Mouse (Mus musculus): ENCODE measurements around the gene Memo1. TPM values are rescaled to one million over a fixed set of nuclear protein-coding genes. Genes with fewer than 3 reads are reported as not detected.
"Not testable (repeated sequence)": the region's sequence is repeated elsewhere in the genome, so short reads cannot be mapped to it uniquely, and the experiment has no call there.

Memo1 gene
- polyA plus RNA-seq, 1 experiment from 2014 or later, result 69.3 TPM

GRCm38 (mm10) chr17:74315445-74316308 is 20.4 kb upstream of the Memo1 start:
- Histone ChIP-seq H3K9me3 (replicated peaks; ENCODE audit: low read length) (no peaks in the 10 kb centered on the region), H3K4me1 (replicated peaks; ENCODE audit: insufficient read depth, low read length) (peaks cover 4% of the 10 kb centered on the region; the same call in 1 of the 2 replicates), H3K9ac (ENCODE audit: low read depth, low read length) (peak overlapping the region; percentile 75), H3K27ac (peak overlapping the region; percentile 87), H3K4me2 (ENCODE audit: low read length) (peak overlapping the region; percentile 84), H3K27me3 (ENCODE audit: insufficient read depth, low read length) (no peaks in the 10 kb centered on the region), H3K36me3 (ENCODE audit: insufficient read depth, low read length) (0 out of 2 replicates have a peak, but pooled peaks cover 5% of the 10 kb centered on the region), H3K4me3 (replicated peaks; ENCODE audit: low read depth, low read length) (peak overlapping the region; percentile 81)
- no peak for TF ChIP-seq CTCF (IDR thresholded peaks at IDR 0.05; ENCODE audit: low read depth)
- DNase-seq (ENCODE audit: low spot score) (peak; percentile 39), ATAC-seq (replicated peaks; ENCODE audit: low FRiP score, low read depth) (no peak)
- under 1% methylated on average over 42 of the region's 45 CpGs for WGBS

GRCm38 (mm10) chr17:74306021-74306420 is 10.7 kb upstream of the Memo1 start:
- H3K36me3 ChIP-seq (ENCODE audit: insufficient read depth, low read length), result peaks cover 17% of the 10 kb centered on the region
- H3K27me3 ChIP-seq (ENCODE audit: insufficient read depth, low read length), result no peaks in the 10 kb centered on the region
- no peak overlapping the region for H3K27ac ChIP-seq
- H3K4me2 ChIP-seq (ENCODE audit: low read length), result no peak overlapping the region
- no peaks in the 10 kb centered on the region for H3K4me1 ChIP-seq (replicated peaks; ENCODE audit: insufficient read depth, low read length)
- no peaks in the 10 kb centered on the region for H3K9me3 ChIP-seq (replicated peaks; ENCODE audit: low read length)
- no peak for TF ChIP-seq CTCF (IDR thresholded peaks at IDR 0.05; ENCODE audit: low read depth)
- no peak overlapping the region for H3K4me3 ChIP-seq (replicated peaks; ENCODE audit: low read depth, low read length)
- ATAC-seq (replicated peaks; ENCODE audit: low FRiP score, low read depth), result no peak
- WGBS, result 89% methylated on average over 1 of the region's 1 CpGs
- no peak overlapping the region for H3K9ac ChIP-seq (ENCODE audit: low read depth, low read length)
- DNase-seq (ENCODE audit: low spot score), result no peak

- peaks cover 17% of the 10 kb centered on the region for H3K36me3 ChIP-seq (ENCODE audit: insufficient read depth, low read length)
- H3K4me3 ChIP-seq (replicated peaks; ENCODE audit: low read depth, low read length), result no peak overlapping the region
- DNase-seq (ENCODE audit: low spot score) (no peak), ATAC-seq (replicated peaks; ENCODE audit: low FRiP score, low read depth) (no peak)
- H3K4me1 ChIP-seq (replicated peaks; ENCODE audit: insufficient read depth, low read length), result no peaks in the 10 kb centered on the region
- H3K9ac ChIP-seq (ENCODE audit: low read depth, low read length), result no peak overlapping the region
- H3K27me3 ChIP-seq (ENCODE audit: insufficient read depth, low read length), result no peaks in the 10 kb centered on the region
- H3K4me2 ChIP-seq (ENCODE audit: low read length), result no peak overlapping the region
- H3K27ac ChIP-seq, result no peak overlapping the region
- 89% methylated on average over 4 of the region's 4 CpGs for WGBS
- H3K9me3 ChIP-seq (replicated peaks; ENCODE audit: low read length), result no peaks in the 10 kb centered on the region
- TF ChIP-seq CTCF (IDR thresholded peaks at IDR 0.05; ENCODE audit: low read depth), result no peak
These were observed 10.3 kb upstream of the Memo1 start for GRCm38 (mm10) chr17:74305616-74306015.

- Histone ChIP-seq H3K9me3 (replicated peaks; ENCODE audit: low read length) (no peaks in the 10 kb centered on the region), H3K4me3 (replicated peaks; ENCODE audit: low read depth, low read length) (no peak overlapping the region), H3K9ac (ENCODE audit: low read depth, low read length) (no peak overlapping the region), H3K27ac (no peak overlapping the region), H3K36me3 (ENCODE audit: insufficient read depth, low read length) (peaks cover 19% of the 10 kb centered on the region), H3K4me2 (ENCODE audit: low read length) (no peak overlapping the region), H3K4me1 (replicated peaks; ENCODE audit: insufficient read depth, low read length) (no peaks in the 10 kb centered on the region), H3K27me3 (ENCODE audit: insufficient read depth, low read length) (no peaks in the 10 kb centered on the region)
- DNase-seq (ENCODE audit: low spot score) (no peak), ATAC-seq (replicated peaks; ENCODE audit: low FRiP score, low read depth) (no peak)
- no peak for TF ChIP-seq CTCF (IDR thresholded peaks at IDR 0.05; ENCODE audit: low read depth)
- 92% methylated on average over 4 of the region's 4 CpGs for WGBS
These were observed 8.7 kb upstream of the Memo1 start for GRCm38 (mm10) chr17:74304060-74304459.

- Histone ChIP-seq H3K4me2 (ENCODE audit: low read length) (no peak overlapping the region), H3K9me3 (replicated peaks; ENCODE audit: low read length) (no peaks in the 10 kb centered on the region), H3K4me3 (replicated peaks; ENCODE audit: low read depth, low read length) (no peak overlapping the region), H3K4me1 (replicated peaks; ENCODE audit: insufficient read depth, low read length) (no peaks in the 10 kb centered on the region), H3K27me3 (ENCODE audit: insufficient read depth, low read length) (no peaks in the 10 kb centered on the region), H3K9ac (ENCODE audit: low read depth, low read length) (no peak overlapping the region), H3K27ac (no peak overlapping the region), H3K36me3 (ENCODE audit: insufficient read depth, low read length) (peaks cover 16% of the 10 kb centered on the region; the same call in 1 of the 2 replicates)
- TF ChIP-seq CTCF (IDR thresholded peaks at IDR 0.05; ENCODE audit: low read depth), result no peak
- 98% methylated on average over 5 of the region's 5 CpGs for WGBS
- no peak for ATAC-seq (replicated peaks; ENCODE audit: low FRiP score, low read depth)
- no peak for DNase-seq (ENCODE audit: low spot score)
These were observed 4.8 kb upstream of the Memo1 start for GRCm38 (mm10) chr17:74300089-74300488.

- ATAC-seq (replicated peaks; ENCODE audit: low FRiP score, low read depth); H3K27me3 ChIP-seq (ENCODE audit: insufficient read depth, low read length); H3K36me3 ChIP-seq (ENCODE audit: insufficient read depth, low read length); DNase-seq (ENCODE audit: low spot score); H3K4me2 ChIP-seq (ENCODE audit: low read length); H3K27ac ChIP-seq; H3K4me3 ChIP-seq (replicated peaks; ENCODE audit: low read depth, low read length); H3K9ac ChIP-seq (ENCODE audit: low read depth, low read length); H3K4me1 ChIP-seq (replicated peaks; ENCODE audit: insufficient read depth, low read length); H3K9me3 ChIP-seq (replicated peaks; ENCODE audit: low read length): not testable (repeated sequence)
- WGBS, result 89% methylated on average over 5 of the region's 5 CpGs
These were observed 1.7 kb upstream of the Memo1 start for GRCm38 (mm10) chr17:74296991-74297390.

Measured in kidney, postnatal 0 days (tissue).